Mouse (Mus musculus) erythroblast, embryonic 14.5 days (primary cell): ENCODE results near the gene Tm6sf2.

Experiments
- GATA1 ChIP-seq: IDR thresholded peaks from 2 replicates; pipeline ENCODE4 v1.6.1; 2012; ENCODE audit warnings: low read length, inconsistent platforms, mixed read lengths
- TAL1 ChIP-seq: IDR thresholded peaks from 3 replicates; pipeline ENCODE4 v1.6.1; 2012; ENCODE audit warnings: low read length, inconsistent platforms, mixed read lengths

DNA sequence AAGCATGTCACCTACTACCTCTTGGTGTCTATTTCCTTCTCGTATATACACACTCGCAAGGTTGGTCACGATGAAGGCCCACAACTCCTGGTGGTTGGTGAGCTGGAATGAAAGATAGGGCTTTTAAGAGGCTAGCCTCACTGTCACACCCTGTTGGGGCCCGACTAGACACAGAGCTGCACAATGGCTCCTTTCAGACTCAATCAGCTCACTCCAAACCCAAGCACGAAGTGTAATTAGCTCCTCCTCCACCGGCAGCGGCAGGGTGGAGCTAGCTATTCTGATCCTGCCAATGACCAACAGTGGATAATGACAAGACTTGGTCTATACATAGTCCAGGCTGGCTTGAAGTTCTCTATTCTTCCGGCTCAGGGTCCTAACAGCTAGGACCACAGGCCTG, 49.1 kb upstream of the Tm6sf2 start:
- TF ChIP-seq GATA1 (no peak), TAL1 (no peak)
